Mouse (Mus musculus): ENCODE measurements around the gene Ninl. TPM values are rescaled to one million over a fixed set of nuclear protein-coding genes. Genes with fewer than 3 reads are reported as not detected.

Ninl gene
- polyA plus RNA-seq, 1 experiment, result 0.84 TPM

DNA sequence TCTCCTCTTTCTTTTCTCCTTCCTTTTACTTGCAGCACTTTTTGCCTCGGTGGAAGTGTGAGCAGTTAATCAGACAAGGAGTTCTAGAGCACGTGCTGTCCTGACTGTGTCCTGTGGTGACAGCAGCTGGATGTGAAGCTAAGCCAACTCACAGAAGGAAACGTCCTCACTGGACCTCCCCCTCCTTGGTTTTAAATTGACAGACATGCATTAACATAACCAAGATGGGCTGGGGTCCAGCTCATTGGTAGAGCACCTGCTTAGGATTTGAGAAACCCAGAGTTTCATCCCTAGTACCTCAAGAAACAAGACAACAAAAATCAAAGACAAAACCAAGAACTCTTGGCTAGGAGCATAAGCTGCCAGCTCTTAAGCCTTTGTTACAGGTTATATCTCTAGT, 108.4 kb downstream of the Ninl start:
- no peak overlapping the region for H3K27ac ChIP-seq (ENCODE audit: insufficient read depth, low read depth, low read length)
- TF ChIP-seq CTCF (IDR thresholded peaks at IDR 0.05; ENCODE audit: extremely low read depth, insufficient read length, insufficient replicate concordance, low read depth, low read length) (no peak), POLR2A (IDR thresholded peaks at IDR 0.05; ENCODE audit: low read depth, low read length) (no peak)
- 68% methylated on average over 3 of the region's 3 CpGs for WGBS
- no peak overlapping the region for H3K4me3 ChIP-seq (ENCODE audit: low read depth, low read length)
- H3K4me1 ChIP-seq (ENCODE audit: control insufficient read depth, insufficient read depth, insufficient read length, low read length), result peaks cover 3% of the 10 kb centered on the region; the same call in 1 of the 2 replicates
- H3K36me3 ChIP-seq (ENCODE audit: control insufficient read depth, insufficient read depth, low read length), result peaks cover 1% of the 10 kb centered on the region
- H3K27me3 ChIP-seq (ENCODE audit: control insufficient read depth, insufficient read depth, low read length), result no peaks in the 10 kb centered on the region

GRCm38 (mm10) chr2:150929156-150929555, 110.0 kb downstream of the Ninl start:
- peaks cover 1% of the 10 kb centered on the region for H3K36me3 ChIP-seq (ENCODE audit: control insufficient read depth, insufficient read depth, low read length)
- H3K4me1 ChIP-seq (ENCODE audit: control insufficient read depth, insufficient read depth, insufficient read length, low read length), result peaks cover 6% of the 10 kb centered on the region
- WGBS, result 74% methylated on average over 6 of the region's 6 CpGs
- no peak for TF ChIP-seq CTCF (IDR thresholded peaks at IDR 0.05; ENCODE audit: extremely low read depth, insufficient read length, insufficient replicate concordance, low read depth, low read length)
- TF ChIP-seq POLR2A (IDR thresholded peaks at IDR 0.05; ENCODE audit: low read depth, low read length), result no peak
- H3K27me3 ChIP-seq (ENCODE audit: control insufficient read depth, insufficient read depth, low read length), result no peaks in the 10 kb centered on the region
- no peak overlapping the region for H3K27ac ChIP-seq (ENCODE audit: insufficient read depth, low read depth, low read length)
- no peak overlapping the region for H3K4me3 ChIP-seq (ENCODE audit: low read depth, low read length)

GRCm38 (mm10) chr2:150927038-150927720, 112.0 kb downstream of the Ninl start:
- no peaks in the 10 kb centered on the region for H3K27me3 ChIP-seq (ENCODE audit: control insufficient read depth, insufficient read depth, low read length)
- H3K27ac ChIP-seq (ENCODE audit: insufficient read depth, low read depth, low read length), result peak overlapping the region; percentile 86
- H3K36me3 ChIP-seq (ENCODE audit: control insufficient read depth, insufficient read depth, low read length), result no peaks in the 10 kb centered on the region; the same call in 1 of the 2 replicates
- H3K4me3 ChIP-seq (ENCODE audit: low read depth, low read length), result peak overlapping the region; percentile 47
- peak; percentile 26; the same call in 1 of the 2 replicates for TF ChIP-seq CTCF (IDR thresholded peaks at IDR 0.05; ENCODE audit: extremely low read depth, insufficient read length, insufficient replicate concordance, low read depth, low read length)
- TF ChIP-seq POLR2A (IDR thresholded peaks at IDR 0.05; ENCODE audit: low read depth, low read length), result no peak
- 60% methylated on average over 11 of the region's 11 CpGs for WGBS
- H3K4me1 ChIP-seq (ENCODE audit: control insufficient read depth, insufficient read depth, insufficient read length, low read length), result peaks cover 7% of the 10 kb centered on the region

- no peaks in the 10 kb centered on the region; the same call in 1 of the 2 replicates for H3K36me3 ChIP-seq (ENCODE audit: control insufficient read depth, insufficient read depth, low read length)
- no peaks in the 10 kb centered on the region for H3K27me3 ChIP-seq (ENCODE audit: control insufficient read depth, insufficient read depth, low read length)
- WGBS, result 91% methylated on average over 7 of the region's 7 CpGs
- TF ChIP-seq CTCF (IDR thresholded peaks at IDR 0.05; ENCODE audit: extremely low read depth, insufficient read length, insufficient replicate concordance, low read depth, low read length) (no peak), POLR2A (IDR thresholded peaks at IDR 0.05; ENCODE audit: low read depth, low read length) (no peak)
- H3K27ac ChIP-seq (ENCODE audit: insufficient read depth, low read depth, low read length), result no peak overlapping the region
- no peak overlapping the region for H3K4me3 ChIP-seq (ENCODE audit: low read depth, low read length)
- H3K4me1 ChIP-seq (ENCODE audit: control insufficient read depth, insufficient read depth, insufficient read length, low read length), result peaks cover 10% of the 10 kb centered on the region
Measured at GRCm38 (mm10) chr2:150923505-150923904, 115.7 kb downstream of the Ninl start.

DNA sequence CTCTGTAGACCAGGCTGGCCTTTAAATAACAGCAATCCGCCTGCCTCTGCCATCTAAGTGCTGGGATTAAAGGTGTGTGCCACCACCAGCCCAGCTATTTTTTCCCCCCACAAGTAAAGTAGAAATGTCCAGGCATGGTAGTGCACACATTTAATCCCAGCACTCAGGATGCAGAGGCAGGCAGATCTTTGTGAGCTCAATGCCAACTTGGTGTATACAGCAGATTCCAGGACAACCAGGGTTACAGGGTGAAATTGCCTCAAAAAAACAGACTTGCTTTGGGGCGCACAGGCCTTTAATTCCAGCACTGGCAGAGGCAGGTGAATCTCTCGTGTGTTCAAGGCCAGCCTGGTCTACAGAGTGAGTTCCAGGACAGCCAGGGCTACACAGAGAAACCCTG, 116.2 kb downstream of the Ninl start:
- Histone ChIP-seq H3K36me3 (ENCODE audit: control insufficient read depth, insufficient read depth, low read length) (no peaks in the 10 kb centered on the region; the same call in 1 of the 2 replicates), H3K27me3 (ENCODE audit: control insufficient read depth, insufficient read depth, low read length) (no peaks in the 10 kb centered on the region), H3K4me1 (ENCODE audit: control insufficient read depth, insufficient read depth, insufficient read length, low read length) (peaks cover 12% of the 10 kb centered on the region), H3K4me3 (ENCODE audit: low read depth, low read length) (no peak overlapping the region), H3K27ac (ENCODE audit: insufficient read depth, low read depth, low read length) (no peak overlapping the region)
- TF ChIP-seq POLR2A (IDR thresholded peaks at IDR 0.05; ENCODE audit: low read depth, low read length), result no peak
- no peak for TF ChIP-seq CTCF (IDR thresholded peaks at IDR 0.05; ENCODE audit: extremely low read depth, insufficient read length, insufficient replicate concordance, low read depth, low read length)
- WGBS, result 96% methylated on average over 3 of the region's 3 CpGs

DNA sequence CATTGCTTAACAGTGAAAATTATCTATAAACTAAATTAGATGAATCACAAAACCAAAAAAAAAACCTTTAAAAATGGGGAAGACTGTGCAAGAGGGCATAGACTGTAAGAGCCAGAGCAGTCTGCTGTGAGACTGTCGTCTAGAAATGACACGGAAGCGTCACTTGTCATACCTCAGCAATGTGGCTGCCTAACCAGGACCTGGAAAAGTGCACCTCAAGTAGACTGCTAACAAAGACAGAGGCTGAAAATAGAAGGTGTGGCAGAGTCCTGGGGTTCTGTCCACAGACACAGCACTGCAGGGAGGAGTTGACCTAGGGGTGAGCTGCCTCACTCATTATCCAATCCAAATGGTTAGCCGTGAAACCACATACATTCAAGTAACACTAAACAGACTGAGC, 117.0 kb downstream of the Ninl start:
- no peaks in the 10 kb centered on the region; the same call in 1 of the 2 replicates for H3K36me3 ChIP-seq (ENCODE audit: control insufficient read depth, insufficient read depth, low read length)
- H3K27ac ChIP-seq (ENCODE audit: insufficient read depth, low read depth, low read length), result 0 out of 2 replicates have a peak overlapping the region, but pooled peaks have one; percentile 4
- H3K4me3 ChIP-seq (ENCODE audit: low read depth, low read length), result no peak overlapping the region
- WGBS, result 85% methylated on average over 4 of the region's 4 CpGs
- H3K4me1 ChIP-seq (ENCODE audit: control insufficient read depth, insufficient read depth, insufficient read length, low read length), result peaks cover 10% of the 10 kb centered on the region
- TF ChIP-seq POLR2A (IDR thresholded peaks at IDR 0.05; ENCODE audit: low read depth, low read length), result no peak
- TF ChIP-seq CTCF (IDR thresholded peaks at IDR 0.05; ENCODE audit: extremely low read depth, insufficient read length, insufficient replicate concordance, low read depth, low read length), result no peak
- no peaks in the 10 kb centered on the region for H3K27me3 ChIP-seq (ENCODE audit: control insufficient read depth, insufficient read depth, low read length)

- peaks cover 2% of the 10 kb centered on the region; the same call in 1 of the 2 replicates for H3K36me3 ChIP-seq (ENCODE audit: control insufficient read depth, insufficient read depth, low read length)
- WGBS, result 31% methylated on average over 6 of the region's 6 CpGs
- H3K27me3 ChIP-seq (ENCODE audit: control insufficient read depth, insufficient read depth, low read length), result no peaks in the 10 kb centered on the region
- no peak for TF ChIP-seq CTCF (IDR thresholded peaks at IDR 0.05; ENCODE audit: extremely low read depth, insufficient read length, insufficient replicate concordance, low read depth, low read length)
- TF ChIP-seq POLR2A (IDR thresholded peaks at IDR 0.05; ENCODE audit: low read depth, low read length), result no peak
- no peak overlapping the region for H3K4me3 ChIP-seq (ENCODE audit: low read depth, low read length)
- peaks cover 10% of the 10 kb centered on the region; the same call in 1 of the 2 replicates for H3K4me1 ChIP-seq (ENCODE audit: control insufficient read depth, insufficient read depth, insufficient read length, low read length)
- peak overlapping the region; percentile 34; the same call in 1 of the 2 replicates for H3K27ac ChIP-seq (ENCODE audit: insufficient read depth, low read depth, low read length)
Measured at GRCm38 (mm10) chr2:150921697-150922096, 117.5 kb downstream of the Ninl start.
